Mouse (Mus musculus) thymus, adult 18-20 months (tissue): ENCODE data around the gene Sorcs2.

Experiments used
- DNase-seq, 2 experiments: peaks; one replicate each; pipeline ENCODE4 v3.0.0; 2022; ENCODE audit warnings: mixed read lengths in 2 of 2

Sorcs2 gene

GRCm38 (mm10) chr5:36054498-36054897 lies 343.4 kb downstream of the Sorcs2 start:
- no peak for DNase-seq

- DNase-seq = no peak
These were observed 354.8 kb downstream of the Sorcs2 start for GRCm38 (mm10) chr5:36043154-36043553.

GRCm38 (mm10) chr5:36041756-36042155 lies 356.2 kb downstream of the Sorcs2 start:
- DNase-seq = no peak

DNA sequence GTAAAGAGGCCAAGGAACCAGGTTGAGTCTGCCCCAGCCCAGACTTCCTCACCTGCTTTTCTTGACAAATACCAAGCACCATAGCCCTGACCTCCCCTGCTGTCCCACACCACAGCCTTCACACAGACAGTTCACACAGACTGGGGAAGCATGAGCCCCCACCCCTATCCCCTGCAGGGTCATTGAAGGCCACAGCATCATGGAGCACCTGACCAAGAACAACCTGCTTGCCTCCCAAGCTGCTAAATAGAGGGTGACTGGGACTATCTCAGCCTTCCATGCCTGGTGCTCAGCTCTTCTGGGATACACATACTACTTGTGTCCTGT lies 356.7 kb downstream of the Sorcs2 start:
- DNase-seq = no peak

DNA sequence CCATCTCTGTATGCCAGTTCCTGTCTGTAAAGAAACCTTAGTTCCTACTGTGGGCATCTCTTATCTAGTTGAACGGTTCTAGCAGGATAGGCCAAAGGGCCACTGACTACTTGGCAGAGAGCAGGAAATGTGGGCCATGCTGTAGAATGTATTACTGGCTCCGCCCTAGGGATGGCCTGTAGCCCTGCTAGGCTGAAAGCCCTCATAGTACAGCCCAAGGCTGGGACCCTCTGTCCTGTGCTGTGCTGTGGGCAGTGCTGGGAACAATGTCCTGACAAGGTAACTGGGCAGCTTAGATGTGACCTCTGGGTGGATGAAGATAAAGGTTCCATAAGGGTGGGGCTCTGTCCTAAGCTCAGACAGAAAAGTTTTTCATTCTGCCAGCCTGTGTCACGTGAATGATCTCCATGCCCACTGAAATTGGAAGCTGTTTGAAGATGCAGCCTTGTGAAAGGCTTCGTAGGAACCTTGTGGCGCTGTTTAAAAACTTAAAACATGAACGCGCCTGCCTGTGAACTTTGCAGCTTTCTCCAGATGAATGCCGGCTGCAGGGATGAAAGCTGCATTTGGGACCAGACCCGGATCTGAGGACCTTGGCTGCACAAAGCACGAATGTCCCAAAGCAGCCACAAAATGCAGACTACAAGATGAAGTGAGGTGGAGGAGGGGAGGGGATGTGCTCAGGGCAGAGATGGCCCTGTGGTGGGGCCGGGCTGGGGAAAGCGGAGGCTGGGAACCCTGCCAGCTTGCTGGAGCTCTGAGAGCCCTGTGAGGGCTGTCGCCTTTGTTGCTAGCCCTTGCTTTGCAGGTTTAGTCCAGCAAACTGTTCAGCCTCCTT lies 357.3 kb downstream of the Sorcs2 start:
- DNase-seq = no peak

DNA sequence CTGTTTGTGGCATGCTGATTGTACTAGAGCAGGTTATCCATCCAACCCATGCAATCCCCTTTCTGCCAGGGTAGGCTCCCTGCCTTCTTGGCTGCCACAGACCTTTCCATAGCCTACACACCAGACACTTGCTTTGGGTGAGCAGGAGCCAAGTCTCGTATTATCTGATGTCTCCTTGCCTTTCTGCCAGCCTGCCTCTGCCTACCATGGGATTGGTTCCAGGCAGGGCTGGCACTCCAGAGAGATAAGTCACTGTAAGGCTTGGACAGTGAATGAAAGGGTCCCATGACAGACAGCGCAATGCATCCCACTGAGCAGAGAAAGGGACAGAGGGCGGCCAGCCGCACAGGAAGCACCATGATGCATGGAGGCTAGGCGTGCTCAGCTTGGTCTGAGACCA lies 358.3 kb downstream of the Sorcs2 start:
- DNase-seq = no peak

DNA sequence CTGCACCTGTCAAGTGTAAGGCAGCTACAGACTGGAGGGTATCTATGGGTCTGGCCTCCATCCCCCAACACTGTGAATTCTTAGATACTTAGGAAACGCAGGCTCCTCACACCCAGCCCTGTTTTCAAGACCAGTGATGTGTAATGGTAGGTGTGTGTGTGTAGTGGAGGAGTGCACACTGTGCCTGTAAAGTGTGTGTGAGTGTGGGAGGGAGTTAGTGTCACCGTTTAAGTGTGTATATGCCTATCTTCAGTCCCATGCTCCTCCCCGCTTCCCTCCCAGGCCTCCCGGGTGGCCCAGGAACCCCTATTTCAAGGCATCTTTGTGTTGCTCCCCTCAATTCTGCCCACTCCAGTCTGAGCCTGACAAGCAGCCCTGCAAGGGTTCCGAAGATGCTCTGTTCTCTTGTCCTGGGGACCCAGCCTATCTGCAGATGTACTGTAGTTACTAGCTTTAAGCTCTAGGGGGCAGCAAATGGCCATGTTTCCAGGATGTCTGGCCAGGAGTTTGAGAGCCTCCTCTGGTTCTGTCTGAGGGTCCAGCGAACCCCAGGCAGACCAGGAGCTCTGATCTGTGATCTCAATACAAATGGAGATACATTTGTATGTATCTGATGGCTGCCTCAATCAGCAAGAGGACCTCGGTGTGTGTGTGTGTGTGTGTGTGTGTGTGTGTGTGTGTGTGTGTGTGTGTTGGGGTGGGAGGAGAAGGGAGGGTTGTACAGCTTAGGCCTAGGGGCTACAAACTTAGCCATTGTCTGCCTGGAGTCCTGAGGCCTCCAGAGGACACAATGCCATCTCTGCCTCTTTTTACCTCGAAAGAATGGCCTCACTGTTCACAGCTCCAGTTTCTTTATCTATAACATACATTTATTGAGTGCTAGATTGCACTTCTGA lies 364.2 kb downstream of the Sorcs2 start:
- no peak for DNase-seq

GRCm38 (mm10) chr5:36025076-36025475 lies 372.9 kb downstream of the Sorcs2 start:
- DNase-seq = no peak

- no peak for DNase-seq
These were observed 373.8 kb downstream of the Sorcs2 start for GRCm38 (mm10) chr5:36024003-36024685.

GRCm38 (mm10) chr5:36022361-36022760 lies 375.6 kb downstream of the Sorcs2 start:
- DNase-seq = no peak

DNA sequence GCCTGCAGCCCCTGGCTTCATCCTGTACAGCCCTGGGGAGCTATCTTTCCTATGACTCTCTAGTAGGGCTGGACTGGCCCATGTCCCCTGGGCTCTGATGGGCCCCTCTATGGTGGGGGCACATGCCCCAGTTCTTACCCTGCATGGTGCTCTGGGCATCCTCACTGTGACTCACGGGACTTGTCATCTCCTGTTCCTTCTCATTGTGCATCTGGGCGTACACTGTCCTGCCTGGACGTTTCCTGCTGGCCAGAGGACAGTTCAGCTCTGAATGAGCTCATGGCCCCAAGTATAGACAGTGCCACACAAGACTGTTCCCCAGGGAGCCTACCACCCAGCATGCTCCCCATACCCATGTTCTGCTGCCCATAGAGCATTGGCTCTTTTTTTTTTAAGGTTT lies 376.8 kb downstream of the Sorcs2 start:
- no peak for DNase-seq

GRCm38 (mm10) chr5:36018366-36018765 lies 379.6 kb downstream of the Sorcs2 start:
- DNase-seq = no peak

DNA sequence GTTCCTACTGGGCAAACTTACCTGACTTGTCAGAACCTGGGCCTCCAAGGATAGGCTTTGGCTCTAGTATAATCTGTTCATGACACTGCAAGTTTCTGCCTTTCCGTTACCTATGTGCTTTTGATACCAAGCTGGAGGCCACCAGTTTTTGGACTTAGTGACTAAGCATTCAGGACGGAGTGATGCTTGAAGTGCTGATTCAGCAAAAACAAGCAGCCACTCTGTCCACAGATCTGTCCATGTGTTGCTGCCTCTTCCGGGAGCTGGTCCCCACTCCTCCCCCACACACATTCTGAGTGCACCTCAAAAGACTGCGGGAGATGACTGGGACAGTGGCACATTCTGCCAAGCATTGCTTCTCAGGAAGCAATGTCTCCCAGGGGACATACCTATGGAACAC lies 388.5 kb downstream of the Sorcs2 start:
- DNase-seq = no peak

DNA sequence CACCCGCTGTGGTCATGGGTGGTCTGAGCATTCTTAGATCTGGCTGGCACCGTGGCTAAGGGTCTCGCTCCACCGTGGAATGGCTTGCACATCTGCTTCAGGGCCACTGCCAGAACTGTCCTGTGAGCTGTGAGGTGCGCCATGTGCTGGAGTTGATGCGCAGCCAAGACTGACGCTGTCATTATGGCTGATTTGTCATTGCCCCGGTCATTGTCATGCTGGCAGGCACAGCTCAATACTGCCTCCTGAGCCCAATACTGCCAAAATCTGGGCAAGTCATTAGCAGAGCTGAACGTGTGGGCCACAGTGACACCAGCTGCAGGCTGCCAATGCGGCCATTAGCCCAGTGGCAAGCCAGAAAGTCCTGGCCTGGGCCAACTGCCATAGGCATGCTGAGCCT lies 390.3 kb downstream of the Sorcs2 start:
- DNase-seq = no peak

DNA sequence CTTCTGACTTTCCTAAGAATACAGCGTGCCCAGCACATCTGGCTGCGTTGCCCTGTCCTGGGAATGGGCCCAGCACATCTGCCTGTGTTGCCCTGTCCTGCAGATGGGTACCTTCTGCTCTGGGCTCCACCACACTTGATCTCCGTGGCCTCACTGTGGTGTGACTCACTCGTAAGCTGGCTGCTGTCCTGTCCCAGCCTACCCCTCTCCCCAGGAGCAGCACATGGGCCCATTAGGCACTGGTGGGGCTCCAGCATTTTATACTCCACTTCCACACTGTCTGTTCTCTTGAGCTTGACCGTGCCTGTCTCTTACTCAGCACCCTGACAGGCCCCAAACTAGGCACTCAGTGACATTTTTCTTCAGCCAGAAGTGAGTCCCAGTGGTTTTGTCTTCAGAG lies 391.4 kb downstream of the Sorcs2 start:
- DNase-seq = no peak

DNA sequence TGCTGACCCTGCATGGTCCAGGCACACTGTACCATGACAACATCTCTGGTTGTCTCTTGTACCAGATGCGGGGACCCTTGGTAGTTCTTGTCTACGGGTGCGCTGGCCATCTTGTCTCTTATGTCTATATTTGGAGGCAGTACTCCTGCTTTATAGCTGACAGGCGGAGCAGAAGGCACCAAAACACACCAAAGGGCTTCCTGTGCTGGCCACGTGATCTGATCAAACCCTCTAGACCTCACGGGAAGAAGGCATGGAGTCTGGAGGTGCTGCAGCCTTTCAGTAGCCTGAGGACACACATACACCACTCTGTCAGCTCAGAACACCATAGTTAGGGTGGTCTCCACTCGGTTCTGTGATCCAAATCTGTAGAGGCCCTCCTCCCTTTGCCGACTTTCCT lies 391.8 kb downstream of the Sorcs2 start:
- DNase-seq = peak; percentile 32 to 44

- no peak for DNase-seq
These were observed 394.1 kb downstream of the Sorcs2 start for GRCm38 (mm10) chr5:36003797-36004196.

DNA sequence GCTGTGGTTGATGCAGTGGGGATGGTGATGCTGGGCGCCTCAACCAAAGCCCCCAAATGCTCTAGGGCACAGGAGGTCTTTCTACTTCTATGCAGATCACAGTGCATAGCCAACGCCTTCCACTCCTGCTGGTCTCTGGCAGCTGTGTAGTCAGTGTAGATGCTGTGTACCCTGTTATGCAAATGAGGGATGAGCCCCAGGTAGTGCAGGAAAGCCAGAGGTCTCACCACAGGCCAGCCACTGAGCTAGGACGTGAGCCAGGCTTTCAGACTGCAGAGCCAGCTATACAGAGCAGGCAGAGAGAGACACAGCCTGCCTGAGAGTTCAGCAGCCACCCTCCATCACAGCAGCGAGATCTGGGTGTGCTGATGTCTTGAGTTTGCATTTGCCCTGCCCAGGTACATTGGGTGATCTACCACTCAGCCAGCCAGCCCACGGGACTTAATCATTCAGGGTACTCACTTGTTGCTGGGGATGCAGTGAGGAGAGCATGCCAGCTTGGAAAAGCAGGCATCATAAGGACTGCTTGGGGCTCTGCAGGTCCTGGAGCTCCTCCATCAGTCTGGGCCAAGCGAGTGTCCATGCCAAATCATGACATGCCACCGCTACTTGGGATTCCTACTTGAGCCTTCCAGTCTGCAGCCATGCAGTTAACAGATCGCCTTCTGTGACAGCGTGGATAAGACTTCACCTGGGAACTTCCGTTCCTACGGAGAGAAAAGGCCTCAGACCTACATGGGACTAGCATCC lies 407.8 kb downstream of the Sorcs2 start:
- DNase-seq = no peak

- no peak for DNase-seq
These were observed 408.4 kb downstream of the Sorcs2 start for GRCm38 (mm10) chr5:35989506-35989905.

GRCm38 (mm10) chr5:35988085-35988484 lies 409.9 kb downstream of the Sorcs2 start:
- DNase-seq = no peak

GRCm38 (mm10) chr5:35985611-35986010 lies 412.3 kb downstream of the Sorcs2 start:
- DNase-seq = no peak

DNA sequence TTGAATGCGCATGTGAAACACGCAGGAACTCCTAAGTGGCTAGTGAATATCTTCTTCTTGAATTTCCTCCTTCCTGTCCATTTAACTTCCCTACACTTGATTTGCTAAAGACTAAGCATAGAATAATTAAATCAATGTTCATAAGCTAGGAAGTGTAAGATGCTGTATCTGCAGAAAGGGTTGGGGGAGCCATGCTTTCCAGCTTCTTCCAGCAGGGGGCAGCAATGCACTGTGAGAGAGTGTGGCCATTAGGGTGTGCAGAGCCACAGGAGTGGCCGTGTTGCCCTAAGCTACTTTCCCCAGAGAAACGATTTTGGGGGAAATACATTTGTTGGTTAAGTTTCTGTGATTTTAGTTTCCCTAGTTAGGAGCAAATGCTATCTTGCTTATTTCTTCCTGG lies 416.0 kb downstream of the Sorcs2 start:
- DNase-seq = peak; percentile 36 to 49

DNA sequence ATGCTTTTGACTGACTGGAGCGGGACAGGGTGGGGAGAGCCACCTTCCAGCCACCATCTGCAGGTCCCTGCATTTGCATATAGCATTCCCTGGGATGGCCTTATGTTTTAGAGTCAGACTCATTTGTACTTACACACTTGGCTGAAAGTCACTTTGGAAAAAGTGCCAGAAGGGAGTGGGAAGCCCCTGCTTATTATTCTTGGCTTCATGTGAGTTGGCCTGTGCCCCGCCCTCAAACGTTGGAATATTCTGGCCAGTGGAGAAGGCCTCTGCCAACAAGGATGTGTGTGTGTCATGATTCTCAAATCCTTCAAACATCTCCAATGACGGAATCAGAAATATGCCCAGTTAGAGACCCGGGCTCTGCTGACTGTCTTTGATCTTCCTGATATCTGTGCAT lies 416.6 kb downstream of the Sorcs2 start:
- no peak for DNase-seq
